Mouse (Mus musculus): ENCODE data around the gene Pbx3. TPM values are rescaled to one million over a fixed set of nuclear protein-coding genes. Genes with fewer than 3 reads are reported as not detected.

The Pbx3 gene
- polyA plus RNA-seq, 1 experiment, result 5.8 TPM

DNA sequence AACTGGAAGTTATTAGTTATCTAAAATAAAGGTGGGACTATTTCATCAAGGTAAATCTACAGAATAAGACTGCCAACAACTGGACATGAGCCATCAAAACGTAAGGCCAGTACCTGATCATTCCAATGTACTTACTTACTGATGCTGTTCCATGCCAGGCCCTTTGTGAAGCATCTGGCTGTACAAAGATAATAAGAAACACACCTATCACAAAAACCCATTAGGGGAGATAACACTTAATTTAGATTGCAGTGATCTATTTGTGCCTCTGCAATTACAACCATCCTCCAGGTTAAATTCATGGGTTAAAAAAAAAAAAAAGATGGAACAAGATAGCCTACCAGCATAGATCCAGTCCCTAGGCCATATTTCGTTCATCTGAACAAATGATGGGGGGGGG, 88.7 kb downstream of the Pbx3 start:
- no peaks in the 10 kb centered on the region for H3K27me3 ChIP-seq (ENCODE audit: control insufficient read depth, insufficient read depth, insufficient read length)
- no peaks in the 10 kb centered on the region for H3K79me3 ChIP-seq (ENCODE audit: low read depth)
- no peak overlapping the region for H3K4me3 ChIP-seq (ENCODE audit: insufficient read depth, poor library complexity, severe bottlenecking)
- H3ac ChIP-seq (ENCODE audit: control insufficient read depth, insufficient read length, low read depth), result no peak overlapping the region
- no peaks in the 10 kb centered on the region for H3K79me2 ChIP-seq (ENCODE audit: control insufficient read depth, insufficient read depth)
- no peaks in the 10 kb centered on the region for H3K36me3 ChIP-seq (ENCODE audit: control insufficient read depth, insufficient read depth)
- TF ChIP-seq USF1 (IDR thresholded peaks at IDR 0.05; ENCODE audit: low read depth) (no peak), MYOG (IDR thresholded peaks at IDR 0.05; ENCODE audit: control insufficient read depth, extremely low read depth, insufficient read length) (no peak), MYOD1 (IDR thresholded peaks at IDR 0.05; ENCODE audit: control insufficient read depth, insufficient read length, low read depth) (no peak), MAX (IDR thresholded peaks at IDR 0.05) (no peak), CTCF (IDR thresholded peaks at IDR 0.05; ENCODE audit: control insufficient read depth, insufficient read depth, insufficient read length) (no peak), FOSL1 (IDR thresholded peaks at IDR 0.05; ENCODE audit: insufficient read depth, low read length, poor library complexity, severe bottlenecking) (no peak), CEBPB (IDR thresholded peaks at IDR 0.05; ENCODE audit: low read depth) (no peak)

DNA sequence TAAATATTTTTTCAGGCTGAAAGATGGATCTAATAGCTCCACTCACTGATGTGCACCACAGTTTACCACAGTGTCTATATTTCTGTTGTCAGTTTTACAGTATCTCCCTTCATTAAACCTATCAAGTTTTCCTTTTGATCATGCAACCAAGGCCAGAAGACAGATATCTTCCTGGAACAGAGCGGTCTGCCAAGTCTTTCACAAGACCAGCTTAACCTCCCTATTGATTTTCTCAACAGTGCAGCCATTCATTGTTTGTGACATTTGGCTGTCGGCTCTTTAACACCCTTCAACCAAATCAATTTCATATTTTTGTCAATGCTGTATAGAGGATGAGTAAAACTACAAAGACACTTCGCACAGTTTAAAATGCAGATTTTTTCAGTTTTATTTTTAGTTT, 91.9 kb downstream of the Pbx3 start:
- no peaks in the 10 kb centered on the region for H3K27me3 ChIP-seq (ENCODE audit: control insufficient read depth, insufficient read depth, insufficient read length)
- no peak overlapping the region for H3K4me3 ChIP-seq (ENCODE audit: insufficient read depth, poor library complexity, severe bottlenecking)
- no peaks in the 10 kb centered on the region for H3K79me2 ChIP-seq (ENCODE audit: control insufficient read depth, insufficient read depth)
- H3ac ChIP-seq (ENCODE audit: control insufficient read depth, insufficient read length, low read depth), result no peak overlapping the region
- no peak for TF ChIP-seq FOSL1 (IDR thresholded peaks at IDR 0.05; ENCODE audit: insufficient read depth, low read length, poor library complexity, severe bottlenecking)
- TF ChIP-seq CEBPB (IDR thresholded peaks at IDR 0.05; ENCODE audit: low read depth), result no peak
- no peak for TF ChIP-seq MAX (IDR thresholded peaks at IDR 0.05)
- TF ChIP-seq CTCF (IDR thresholded peaks at IDR 0.05; ENCODE audit: control insufficient read depth, insufficient read depth, insufficient read length), result no peak
- TF ChIP-seq MYOG (IDR thresholded peaks at IDR 0.05; ENCODE audit: control insufficient read depth, extremely low read depth, insufficient read length), result no peak
- TF ChIP-seq USF1 (IDR thresholded peaks at IDR 0.05; ENCODE audit: low read depth), result no peak
- TF ChIP-seq MYOD1 (IDR thresholded peaks at IDR 0.05; ENCODE audit: control insufficient read depth, insufficient read length, low read depth), result no peak
- no peaks in the 10 kb centered on the region for H3K36me3 ChIP-seq (ENCODE audit: control insufficient read depth, insufficient read depth)
- H3K79me3 ChIP-seq (ENCODE audit: low read depth), result no peaks in the 10 kb centered on the region

DNA sequence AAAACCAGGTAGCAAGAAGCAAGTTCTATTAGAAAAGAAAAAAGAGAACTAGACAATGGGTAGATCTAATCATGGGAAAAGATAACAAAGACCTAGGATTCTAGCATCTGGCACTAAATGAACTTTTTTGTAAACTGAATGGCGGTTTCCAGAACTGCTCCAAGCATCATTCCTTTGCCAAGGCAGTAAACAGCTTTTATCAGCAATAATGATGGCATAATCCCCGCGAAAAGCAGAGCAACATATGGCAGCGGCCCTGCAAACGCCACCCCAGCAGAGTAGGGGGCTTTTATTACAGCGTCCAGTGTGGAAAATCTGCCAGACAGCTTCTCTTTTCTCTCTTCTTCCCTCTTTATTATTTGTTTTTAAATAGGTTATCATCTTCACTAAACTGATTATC, 93.2 kb downstream of the Pbx3 start:
- no peaks in the 10 kb centered on the region for H3K36me3 ChIP-seq (ENCODE audit: control insufficient read depth, insufficient read depth)
- H3K27me3 ChIP-seq (ENCODE audit: control insufficient read depth, insufficient read depth, insufficient read length), result no peaks in the 10 kb centered on the region
- no peak overlapping the region for H3K4me3 ChIP-seq (ENCODE audit: insufficient read depth, poor library complexity, severe bottlenecking)
- H3K79me3 ChIP-seq (ENCODE audit: low read depth), result no peaks in the 10 kb centered on the region
- no peak overlapping the region for H3ac ChIP-seq (ENCODE audit: control insufficient read depth, insufficient read length, low read depth)
- no peak for TF ChIP-seq USF1 (IDR thresholded peaks at IDR 0.05; ENCODE audit: low read depth)
- no peak for TF ChIP-seq CEBPB (IDR thresholded peaks at IDR 0.05; ENCODE audit: low read depth)
- TF ChIP-seq FOSL1 (IDR thresholded peaks at IDR 0.05; ENCODE audit: insufficient read depth, low read length, poor library complexity, severe bottlenecking), result no peak
- TF ChIP-seq CTCF (IDR thresholded peaks at IDR 0.05; ENCODE audit: control insufficient read depth, insufficient read depth, insufficient read length), result no peak
- no peak for TF ChIP-seq MAX (IDR thresholded peaks at IDR 0.05)
- TF ChIP-seq MYOG (IDR thresholded peaks at IDR 0.05; ENCODE audit: control insufficient read depth, extremely low read depth, insufficient read length), result no peak
- TF ChIP-seq MYOD1 (IDR thresholded peaks at IDR 0.05; ENCODE audit: control insufficient read depth, insufficient read length, low read depth), result no peak
- no peaks in the 10 kb centered on the region for H3K79me2 ChIP-seq (ENCODE audit: control insufficient read depth, insufficient read depth)

DNA sequence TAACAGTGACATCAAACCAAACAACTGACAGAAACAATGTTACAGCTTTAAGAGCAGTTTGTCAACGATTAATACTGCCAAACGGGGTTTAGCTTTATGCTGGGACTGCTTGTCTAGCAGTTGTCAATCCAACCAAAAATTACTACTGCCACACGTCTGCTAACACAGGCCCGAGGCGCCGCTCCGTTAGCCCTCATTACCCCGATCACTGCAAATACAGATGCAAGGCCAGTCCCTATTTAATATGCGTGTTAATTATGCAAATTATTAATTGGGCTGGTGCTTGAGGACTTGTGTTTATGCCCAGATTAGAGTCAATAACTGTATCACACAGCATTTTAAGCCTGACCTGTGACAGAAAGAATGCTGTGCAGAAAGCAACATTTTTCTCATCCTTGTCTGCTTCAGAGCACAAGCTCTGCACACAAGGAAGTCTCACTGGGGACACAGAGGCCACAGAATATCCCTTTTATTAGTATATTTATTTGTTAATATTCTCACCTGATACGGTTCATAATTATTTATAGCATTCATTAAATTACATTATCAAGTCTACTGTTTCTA, 97.2 kb downstream of the Pbx3 start:
- H3K79me2 ChIP-seq (ENCODE audit: control insufficient read depth, insufficient read depth), result no peaks in the 10 kb centered on the region
- TF ChIP-seq USF1 (IDR thresholded peaks at IDR 0.05; ENCODE audit: low read depth) (no peak), CTCF (IDR thresholded peaks at IDR 0.05; ENCODE audit: control insufficient read depth, insufficient read depth, insufficient read length) (no peak), FOSL1 (IDR thresholded peaks at IDR 0.05; ENCODE audit: insufficient read depth, low read length, poor library complexity, severe bottlenecking) (no peak), MAX (IDR thresholded peaks at IDR 0.05) (no peak), MYOD1 (IDR thresholded peaks at IDR 0.05; ENCODE audit: control insufficient read depth, insufficient read length, low read depth) (no peak), CEBPB (IDR thresholded peaks at IDR 0.05; ENCODE audit: low read depth) (no peak), MYOG (IDR thresholded peaks at IDR 0.05; ENCODE audit: control insufficient read depth, extremely low read depth, insufficient read length) (no peak)
- H3K4me3 ChIP-seq (ENCODE audit: insufficient read depth, poor library complexity, severe bottlenecking), result no peak overlapping the region
- no peaks in the 10 kb centered on the region for H3K36me3 ChIP-seq (ENCODE audit: control insufficient read depth, insufficient read depth)
- H3K27me3 ChIP-seq (ENCODE audit: control insufficient read depth, insufficient read depth, insufficient read length), result no peaks in the 10 kb centered on the region
- no peak overlapping the region for H3ac ChIP-seq (ENCODE audit: control insufficient read depth, insufficient read length, low read depth)
- H3K79me3 ChIP-seq (ENCODE audit: low read depth), result no peaks in the 10 kb centered on the region

DNA sequence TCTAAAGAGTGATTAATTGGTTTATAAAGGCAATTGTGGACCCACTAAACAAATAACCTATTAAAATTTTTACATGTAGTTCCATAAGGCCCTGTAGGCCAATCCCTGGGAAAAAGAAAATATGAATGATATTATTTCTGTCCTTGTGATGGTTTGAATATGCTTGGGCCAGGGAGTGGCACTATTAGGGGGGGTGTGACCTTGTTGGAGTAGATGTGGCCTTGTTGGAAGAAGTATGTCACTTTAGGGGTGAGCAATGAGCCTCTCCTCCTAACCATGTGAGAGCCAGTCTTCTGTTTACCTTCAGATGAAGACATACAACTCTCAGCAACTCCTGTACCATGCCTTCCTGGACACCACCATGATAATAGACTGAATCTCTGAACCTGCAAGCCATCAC, 110.9 kb downstream of the Pbx3 start:
- Histone ChIP-seq H3K27me3 (ENCODE audit: control insufficient read depth, insufficient read depth, insufficient read length) (no peaks in the 10 kb centered on the region), H3K36me3 (ENCODE audit: control insufficient read depth, insufficient read depth) (no peaks in the 10 kb centered on the region), H3ac (ENCODE audit: control insufficient read depth, insufficient read length, low read depth) (no peak overlapping the region), H3K4me3 (ENCODE audit: insufficient read depth, poor library complexity, severe bottlenecking) (no peak overlapping the region), H3K79me3 (ENCODE audit: low read depth) (no peaks in the 10 kb centered on the region), H3K79me2 (ENCODE audit: control insufficient read depth, insufficient read depth) (no peaks in the 10 kb centered on the region)
- TF ChIP-seq CEBPB (IDR thresholded peaks at IDR 0.05; ENCODE audit: low read depth), result no peak
- TF ChIP-seq FOSL1 (IDR thresholded peaks at IDR 0.05; ENCODE audit: insufficient read depth, low read length, poor library complexity, severe bottlenecking), result no peak
- TF ChIP-seq MYOG (IDR thresholded peaks at IDR 0.05; ENCODE audit: control insufficient read depth, extremely low read depth, insufficient read length), result no peak
- no peak for TF ChIP-seq CTCF (IDR thresholded peaks at IDR 0.05; ENCODE audit: control insufficient read depth, insufficient read depth, insufficient read length)
- no peak for TF ChIP-seq MYOD1 (IDR thresholded peaks at IDR 0.05; ENCODE audit: control insufficient read depth, insufficient read length, low read depth)
- no peak for TF ChIP-seq MAX (IDR thresholded peaks at IDR 0.05)
- no peak for TF ChIP-seq USF1 (IDR thresholded peaks at IDR 0.05; ENCODE audit: low read depth)
